Comparison of ENCODE assay signal across 20 mouse cellular contexts in genomic region chr16:33479926-33480325, GRCm38 (mm10). TPM values are rescaled to one million over a fixed set of nuclear protein-coding genes. Genes with fewer than 3 reads are reported as not detected.
DNase-seq lines count a peak whose midpoint lies in the region; ATAC-seq and TF ChIP-seq lines count a peak whose summit lies in the region.
"Had no signal": no experiment of that assay in that cellular context is flagged by ENCODE, and none has a peak within 500 bp of the region (broad histone marks: within the 10 kb centered on the region; RNA-seq: fewer than 3 reads in every experiment).

No protein-coding gene starts in this region.

- DNase-seq in retina, postnatal 1 day: peak; percentile 25
- DNase-seq in retina, embryonic 14.5 days (ENCODE audit: low spot score): no peak
- DNase-seq in MEL-GATA-1-ER (ENCODE audit: extremely low read depth, low read depth): peak; percentile 17
- no peak for DNase-seq in MN1 (ENCODE audit: low spot score)
- no peak for DNase-seq in cerebellum, adult 2 months
- DNase-seq: adrenal gland, adult 2 months; adrenal gland, postnatal 25 days; cerebellum, adult 9-10 months; cerebellum, postnatal 25 days; forebrain, postnatal 0 days; gastrocnemius, postnatal 14 days; heart, postnatal 36 days had no signal

- H3K27ac ChIP-seq in cerebellum, adult 2 months (ENCODE audit: insufficient read depth, low read length): no peak overlapping the region
- H3K27ac ChIP-seq: embryonic facial prominence, embryonic 10.5 days; forebrain, embryonic 13.5 days; hindbrain, embryonic 15.5 days had no signal

- ATAC-seq in megakaryocyte, adult 5-6 weeks (ENCODE audit: poor library complexity, severe bottlenecking): peak; percentile 24; the same call in 1 of the 2 replicates
- ATAC-seq in cerebellum, adult (ENCODE audit: insufficient number of reproducible peaks, low FRiP score, low TSS enrichment): no peak
- ATAC-seq: forebrain, embryonic 13.5 days; forebrain, postnatal 0 days; inflammation-experienced regulatory T-cells, adult 6 months; intestine, postnatal 0 days had no signal

- no peaks in the 10 kb centered on the region for H3K4me1 ChIP-seq in cerebellum, adult 2 months (ENCODE audit: control insufficient read depth, insufficient read depth, low read length)
- H3K4me1 ChIP-seq: embryonic facial prominence, embryonic 10.5 days; forebrain, embryonic 13.5 days; heart, embryonic 12.5 days; hindbrain, embryonic 15.5 days had no signal

- TF ChIP-seq POLR2A in cerebellum, adult 2 months (IDR thresholded peaks at IDR 0.05; ENCODE audit: borderline replicate concordance, insufficient read depth, low read length): no peak

- no peak overlapping the region for H3K4me3 ChIP-seq in cerebellum, adult 2 months (replicated peaks; ENCODE audit: insufficient read depth, low read depth, low read length)
- H3K4me3 ChIP-seq: embryonic facial prominence, embryonic 10.5 days; forebrain, embryonic 13.5 days; heart, embryonic 12.5 days; hindbrain, embryonic 15.5 days had no signal

- H3K27me3 ChIP-seq in cerebellum, adult 2 months (ENCODE audit: control insufficient read depth, insufficient read depth, low read length): no peaks in the 10 kb centered on the region
- H3K27me3 ChIP-seq: forebrain, embryonic 13.5 days; heart, embryonic 12.5 days; hindbrain, embryonic 15.5 days had no signal

- TF ChIP-seq CTCF in cerebellum, adult 2 months (IDR thresholded peaks at IDR 0.05; ENCODE audit: borderline replicate concordance, insufficient read depth, low read depth, low read length): no peak

RNA-seq across cellular contexts. Expression of gene Slc12a8, which starts 37.2 kb away (rescaled TPM):
- total RNA-seq in megakaryocyte, adult 5-6 weeks (2015): not detected in 2 replicates
- total RNA-seq in megakaryocyte, adult 5-6 weeks (2017): not detected in 2 replicates
- 4.9 and 5.6 TPM in 2 replicates for polyA plus RNA-seq in cerebellum, adult 2 months (2012; rRNA removed)

Comparison
In these comparisons a context has a peak if more than half of its experiments do, and no peak if none do; other contexts are left out.
1. DNase-seq: peak in retina, postnatal 1 day (single experiment) and MEL-GATA-1-ER (single experiment); none in retina, embryonic 14.5 days (single experiment), MN1 (single experiment) and cerebellum, adult 2 months (0 of 2).